Mouse (Mus musculus) heart, embryonic 11.5 days (tissue): ENCODE results near the gene Cds1. TPM values are rescaled to one million over a fixed set of nuclear protein-coding genes. Genes with fewer than 3 reads are reported as not detected.

Source experiments
- ATAC-seq: fragments of 200-750 bp; cut with Nextera tagmentation; replicated peaks from 2 replicates; pipeline ENCODE4 v1.8.0; 2017; ENCODE audit warnings: moderate library complexity; ENCODE audit not compliant: insufficient number of reproducible peaks, low FRiP score, low TSS enrichment
- H3K27ac ChIP-seq: fragments of 300-500 bp; sonication (generic); 2 replicates; pipeline ENCODE4 v1.5.1; 2014; ENCODE audit warnings: mild to moderate bottlenecking, low read depth, low read length
- H3K27me3 ChIP-seq: fragments of 300-500 bp; sonication (generic); 2 replicates; pipeline ENCODE4 v1.6.1; 2014; ENCODE audit warnings: mild to moderate bottlenecking, low read length, mixed read lengths; ENCODE audit not compliant: control insufficient read depth, insufficient read depth
- H3K36me3 ChIP-seq: fragments of 300-500 bp; sonication (generic); 2 replicates; pipeline ENCODE4 v1.6.1; 2014; ENCODE audit warnings: mild to moderate bottlenecking, low read length, moderate library complexity, mixed read lengths; ENCODE audit not compliant: control insufficient read depth, insufficient read depth
- H3K4me1 ChIP-seq: fragments of 300-500 bp; sonication (generic); 2 replicates; pipeline ENCODE4 v1.6.1; 2014; ENCODE audit warnings: low read length; ENCODE audit not compliant: control insufficient read depth, insufficient read depth
- H3K4me2 ChIP-seq: fragments of 300-500 bp; sonication (generic); 2 replicates; pipeline ENCODE4 v1.6.1; 2014; ENCODE audit warnings: mild to moderate bottlenecking, moderate library complexity
- H3K4me3 ChIP-seq: fragments of 300-500 bp; sonication (generic); 2 replicates; pipeline ENCODE4 v1.5.1; 2014; ENCODE audit warnings: low read depth, low read length
- H3K9ac ChIP-seq: fragments of 300-500 bp; sonication (generic); 2 replicates; pipeline ENCODE4 v1.6.1; 2014; ENCODE audit warnings: mild to moderate bottlenecking, low read depth, low read length, moderate library complexity
- H3K9me3 ChIP-seq: fragments of 300-500 bp; sonication (generic); replicated peaks from 2 replicates; pipeline ENCODE4 v1.6.1; 2016; ENCODE audit warnings: low read length; ENCODE audit not compliant: control insufficient read depth
- WGBS: fragments of 180-500 bp; shearing (Covaris S2); extraction: QIAGEN DNeasy Blood & Tissue Kit; methylation state at CpG from one replicate; pipeline ENCODE4 v1.1.7; 2014; ENCODE audit not compliant: insufficient replicate concordance; 5-methylcytosine and 5-hydroxymethylcytosine counted together
- polyA plus RNA-seq: library from polyadenylated mRNA; unstranded; fragments of >200 nt; fragmentation: Nextera tagmentation; extraction: Ambion mirVana; gene quantifications from 2 replicates; pipeline ENCODE4 v1.2.1, GENCODE M21; 2014

Cds1 gene
- polyA plus RNA-seq, 1 experiment from 2014 or later, result 0.60 TPM

- Histone ChIP-seq H3K27ac (no peak overlapping the region), H3K9ac (no peak overlapping the region), H3K4me2 (no peak overlapping the region), H3K9me3 (no peaks in the 10 kb centered on the region), H3K36me3 (peaks cover 50% of the 10 kb centered on the region), H3K4me3 (no peak overlapping the region), H3K4me1 (no peaks in the 10 kb centered on the region), H3K27me3 (no peaks in the 10 kb centered on the region)
- 95% methylated on average over 16 of the region's 16 CpGs for WGBS
- no peak for ATAC-seq
These were observed 90.5 kb downstream of the Cds1 start for GRCm38 (mm10) chr5:101855475-101855874.

- 93% methylated on average over 10 of the region's 10 CpGs for WGBS
- H3K4me3 ChIP-seq, result no peak overlapping the region
- H3K4me1 ChIP-seq, result no peaks in the 10 kb centered on the region
- H3K4me2 ChIP-seq, result no peak overlapping the region
- no peak overlapping the region for H3K27ac ChIP-seq
- ATAC-seq, result no peak
- no peaks in the 10 kb centered on the region for H3K27me3 ChIP-seq
- H3K36me3 ChIP-seq, result peaks cover 46% of the 10 kb centered on the region
- no peaks in the 10 kb centered on the region for H3K9me3 ChIP-seq
- H3K9ac ChIP-seq, result no peak overlapping the region
These were observed 94.0 kb downstream of the Cds1 start for GRCm38 (mm10) chr5:101858891-101859436.

- H3K4me1 ChIP-seq, result no peaks in the 10 kb centered on the region
- peaks cover 34% of the 10 kb centered on the region for H3K36me3 ChIP-seq
- ATAC-seq, result no peak
- no peak overlapping the region for H3K4me2 ChIP-seq
- no peak overlapping the region for H3K4me3 ChIP-seq
- no peaks in the 10 kb centered on the region for H3K27me3 ChIP-seq
- H3K9me3 ChIP-seq, result no peaks in the 10 kb centered on the region
- no peak overlapping the region for H3K27ac ChIP-seq
- no peak overlapping the region for H3K9ac ChIP-seq
- 88% methylated on average over 18 of the region's 18 CpGs for WGBS
These were observed 97.0 kb downstream of the Cds1 start for GRCm38 (mm10) chr5:101861786-101862571.

- peaks cover 31% of the 10 kb centered on the region for H3K36me3 ChIP-seq
- H3K27ac ChIP-seq, result no peak overlapping the region
- H3K9me3 ChIP-seq, result no peaks in the 10 kb centered on the region
- H3K27me3 ChIP-seq, result no peaks in the 10 kb centered on the region
- 81% methylated on average over 8 of the region's 8 CpGs for WGBS
- H3K4me2 ChIP-seq, result no peak overlapping the region
- ATAC-seq, result no peak
- H3K4me3 ChIP-seq, result no peak overlapping the region
- H3K4me1 ChIP-seq, result no peaks in the 10 kb centered on the region
- no peak overlapping the region for H3K9ac ChIP-seq
These were observed 97.7 kb downstream of the Cds1 start for GRCm38 (mm10) chr5:101862651-101863050.

- Histone ChIP-seq H3K4me1 (no peaks in the 10 kb centered on the region), H3K9ac (no peak overlapping the region), H3K9me3 (no peaks in the 10 kb centered on the region), H3K4me3 (no peak overlapping the region), H3K27me3 (no peaks in the 10 kb centered on the region), H3K4me2 (no peak overlapping the region), H3K27ac (no peak overlapping the region), H3K36me3 (peaks cover 33% of the 10 kb centered on the region)
- 86% methylated on average over 6 of the region's 6 CpGs for WGBS
- no peak for ATAC-seq
These were observed 99.0 kb downstream of the Cds1 start for GRCm38 (mm10) chr5:101863946-101864345.

GRCm38 (mm10) chr5:101866722-101867121 is 101.8 kb downstream of the Cds1 start:
- Histone ChIP-seq H3K4me3 (no peak overlapping the region), H3K36me3 (peaks cover 40% of the 10 kb centered on the region)
- WGBS, result 75% methylated on average over 2 of the region's 2 CpGs

More at GRCm38 (mm10) chr5:101866722-101867121, 101.8 kb downstream of the Cds1 start:
- H3K4me1 ChIP-seq, result no peaks in the 10 kb centered on the region
- H3K27ac ChIP-seq, result no peak overlapping the region
- no peak for ATAC-seq
- H3K27me3 ChIP-seq, result no peaks in the 10 kb centered on the region
- no peak overlapping the region for H3K9ac ChIP-seq
- no peaks in the 10 kb centered on the region for H3K9me3 ChIP-seq
- no peak overlapping the region for H3K4me2 ChIP-seq

Other genes with a start within 250 kb of the Cds1 start
- gene Nkx6-1, start 100.1 kb upstream of the Cds1 start, polyA plus RNA-seq, result 0.07 and 0.29 TPM in 2 replicates